In the genomic region with DNA sequence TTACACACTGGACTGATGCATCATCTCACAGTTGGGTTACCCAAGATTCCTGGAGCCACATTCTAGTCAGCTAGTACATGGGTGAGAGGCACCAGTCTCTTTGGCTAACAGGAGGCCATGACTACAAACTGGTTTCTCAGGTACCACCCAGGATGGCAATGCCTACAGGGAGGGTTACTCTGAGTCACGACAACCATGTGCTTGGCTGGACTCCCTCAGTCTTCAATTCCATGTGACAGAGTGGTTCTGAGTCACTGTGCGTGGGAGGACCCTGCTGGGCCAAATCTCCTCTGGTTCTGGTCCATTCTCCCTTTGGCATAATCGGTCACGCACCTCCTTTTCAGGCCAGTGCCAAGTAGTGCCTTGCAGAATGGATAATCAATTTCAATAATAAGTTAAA, we compare ENCODE assay signal across 12 mouse cellular contexts.
A peak's percentile ranks its signal among the peaks of the same experiment; 100 is the strongest.
DNase-seq lines count a peak whose midpoint lies in the region.
"Had no signal": no experiment of that assay in that cellular context is flagged by ENCODE, and none has a peak within 500 bp of the region (broad histone marks: within the 10 kb centered on the region; RNA-seq: fewer than 3 reads in every experiment).

No protein-coding gene starts in this region.

- intact Hi-C loops in left cerebral cortex, postnatal 4 days (cut with DNase I), result no loop called here
- intact Hi-C loops in left cerebral cortex, postnatal 25 days (cut with DNase I), result no loop called here

- DNase-seq in adrenal gland, adult (ENCODE audit: inconsistent age in 2 of 2, low spot score in 1 of 2), result peak; percentile 9 to 28
- DNase-seq in adrenal gland, postnatal 4 days (ENCODE audit: low spot score in 2 of 2), result no peak
- peak; percentile 17 to 51 for DNase-seq in cerebellum, postnatal 25 days
- DNase-seq in cerebellum, postnatal 4 days (ENCODE audit: low spot score in 2 of 2), result no peak
- peak; percentile 19 to 69 for DNase-seq in left cerebral cortex, adult 9 months (ENCODE audit: low spot score in 2 of 2)
- no peak for DNase-seq in left cerebral cortex, postnatal 4 days
- peak; percentile 19 to 84 for DNase-seq in left cerebral cortex, postnatal 25 days (ENCODE audit: low spot score in 2 of 2)
- no peak for DNase-seq in gastrocnemius, postnatal 4 days (ENCODE audit: low spot score in 2 of 2)
- DNase-seq: forebrain, postnatal 0 days; heart, postnatal 4 days; liver, postnatal 0 days; lung, postnatal 36 days had no signal

Comparison
In these comparisons a context has a peak if more than half of its experiments do, and no peak if none do; other contexts are left out.
1. DNase-seq: peak in adrenal gland, adult (2 of 2), cerebellum, postnatal 25 days (2 of 2), left cerebral cortex, adult 9 months (2 of 2) and left cerebral cortex, postnatal 25 days (2 of 2); none in adrenal gland, postnatal 4 days (0 of 2), cerebellum, postnatal 4 days (0 of 2), left cerebral cortex, postnatal 4 days (single experiment) and gastrocnemius, postnatal 4 days (0 of 2).